Mouse (Mus musculus): ENCODE measurements around the gene Fam185a.

GRCm38 (mm10) chr5:21378397-21378796, 46.4 kb upstream of the Fam185a start:
- TF ChIP-seq CTCF (conservative IDR thresholded peaks at IDR 0.05; ENCODE audit: low read length) (no peak), POU5F1 (IDR thresholded peaks at IDR 0.05; ENCODE audit: borderline replicate concordance, low read length) (no peak), NANOG (IDR thresholded peaks at IDR 0.05; ENCODE audit: borderline replicate concordance, low read length) (no peak)
